ENCODE assay signal across 21 mouse cellular contexts in the genomic region with DNA sequence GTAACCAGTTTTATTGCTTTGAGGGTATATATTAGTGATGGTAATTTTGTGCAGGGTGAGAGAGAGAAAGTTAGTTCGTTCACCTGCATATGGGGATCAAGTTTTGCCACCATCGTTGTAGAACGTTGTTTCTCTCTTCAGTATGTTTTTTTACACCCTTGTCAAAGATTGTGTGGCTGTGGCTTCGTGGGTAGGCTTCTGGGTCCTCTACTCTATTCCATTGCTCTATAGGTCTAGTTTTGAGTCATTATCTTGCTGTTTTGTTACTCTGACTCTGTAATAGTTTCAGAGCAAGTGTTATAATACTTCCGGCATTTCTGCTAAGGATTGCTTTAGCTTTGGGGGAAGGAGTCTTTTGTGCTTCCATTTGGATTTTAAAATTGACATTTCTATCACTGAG. TPM values are rescaled to one million over a fixed set of nuclear protein-coding genes. Genes with fewer than 3 reads are reported as not detected.
"Had no signal": no experiment of that assay in that cellular context is flagged by ENCODE, and none has a peak within 500 bp of the region (broad histone marks: within the 10 kb centered on the region; RNA-seq: fewer than 3 reads in every experiment).

No protein-coding gene starts in this region.

- H3K4me2 ChIP-seq: lung, embryonic 15.5 days; midbrain, embryonic 11.5 days; midbrain, embryonic 13.5 days; neural tube, embryonic 12.5 days; stomach, embryonic 15.5 days had no signal

- H3K4me3 ChIP-seq: lung, embryonic 15.5 days; megakaryocyte, embryonic 14.5 days; midbrain, embryonic 13.5 days; neural tube, embryonic 12.5 days; stomach, embryonic 15.5 days had no signal

- H3K4me1 ChIP-seq: neural tube, embryonic 12.5 days; stomach, embryonic 15.5 days had no signal

- DNase-seq: liver, postnatal 0 days; lung, adult 2 months; lung, postnatal 14 days; lung, postnatal 36 days; right cerebral cortex, postnatal 14 days; thymus, adult 2 months; thymus, postnatal 25 days; thymus, postnatal 4 days had no signal

- H3K27ac ChIP-seq: lung, embryonic 15.5 days; macrophage; midbrain, embryonic 13.5 days; neural tube, embryonic 12.5 days; stomach, embryonic 15.5 days; stomach, postnatal 0 days had no signal

- H3K9ac ChIP-seq: liver, postnatal 0 days; lung, embryonic 15.5 days; midbrain, embryonic 13.5 days; neural tube, embryonic 12.5 days; stomach, embryonic 15.5 days had no signal

- H3K36me3 ChIP-seq: lung, embryonic 15.5 days; midbrain, embryonic 13.5 days; neural tube, embryonic 12.5 days; stomach, embryonic 15.5 days had no signal

- H3K27me3 ChIP-seq: lung, embryonic 15.5 days; midbrain, embryonic 13.5 days; neural tube, embryonic 12.5 days; stomach, embryonic 15.5 days had no signal

- H3K9me3 ChIP-seq: lung, embryonic 15.5 days; megakaryocyte, embryonic 14.5 days; midbrain, embryonic 13.5 days; neural tube, embryonic 12.5 days; stomach, embryonic 15.5 days had no signal

- ATAC-seq: liver, postnatal 0 days; lung, postnatal 0 days; midbrain, embryonic 13.5 days; midbrain, embryonic 16.5 days had no signal

RNA-seq across cellular contexts. Expression of gene Ninj2, which starts 26.7 kb away (rescaled TPM):
- total RNA-seq: megakaryocyte progenitor cell, adult 5-6 weeks; neutrophil, adult 5-6 weeks had no signal
- polyA plus RNA-seq: macrophage; midbrain, embryonic 11.5 days; midbrain, embryonic 13.5 days; midbrain, embryonic 16.5 days; neural tube, embryonic 12.5 days; neural tube, embryonic 14.5 days; stomach, embryonic 15.5 days; stomach, postnatal 0 days had no signal
